In genomic region chr15:85986170-85986569, GRCm38 (mm10) we compare ENCODE assay signal across 24 mouse cellular contexts.
"Had no signal": no experiment of that assay in that cellular context is flagged by ENCODE, and none has a peak within 500 bp of the region (broad histone marks: within the 10 kb centered on the region; RNA-seq: fewer than 3 reads in every experiment).

No protein-coding gene starts in this region.

- H3K4me2 ChIP-seq: limb, embryonic 12.5 days; limb, embryonic 15.5 days; liver, embryonic 11.5 days; lung, embryonic 15.5 days; midbrain, embryonic 11.5 days; neural tube, embryonic 12.5 days; neural tube, embryonic 15.5 days had no signal

- H3K9ac ChIP-seq: limb, embryonic 12.5 days; limb, embryonic 15.5 days; liver, embryonic 14.5 days; liver, postnatal 0 days; lung, embryonic 15.5 days; neural tube, embryonic 12.5 days; neural tube, embryonic 15.5 days had no signal

- H3K27ac ChIP-seq: kidney, postnatal 0 days; layer of hippocampus, adult 2 months; limb, embryonic 12.5 days; limb, embryonic 15.5 days; liver, embryonic 14.5 days; lung, embryonic 15.5 days; neural tube, embryonic 12.5 days; neural tube, embryonic 15.5 days; stomach, postnatal 0 days had no signal

- H3K27me3 ChIP-seq: limb, embryonic 12.5 days; limb, embryonic 15.5 days; lung, embryonic 15.5 days; neural tube, embryonic 12.5 days; neural tube, embryonic 15.5 days had no signal

- ATAC-seq: liver, postnatal 0 days had no signal

- DNase-seq: kidney, postnatal 25 days; layer of hippocampus, adult 9-11 months; liver, postnatal 0 days; lung, postnatal 10 days; lung, postnatal 36 days; midbrain, embryonic 14.5 days; right cerebral cortex, adult 18-20 months; right cerebral cortex, postnatal 14 days; right cerebral cortex, postnatal 4 days; thymus, adult 2 months; thymus, postnatal 14 days; thymus, postnatal 4 days had no signal

- H3K9me3 ChIP-seq: limb, embryonic 12.5 days; limb, embryonic 15.5 days; lung, embryonic 15.5 days; megakaryocyte, embryonic 14.5 days; neural tube, embryonic 12.5 days; neural tube, embryonic 15.5 days had no signal

- H3K4me3 ChIP-seq: layer of hippocampus, adult 2 months; limb, embryonic 12.5 days; limb, embryonic 15.5 days; lung, embryonic 15.5 days; neural tube, embryonic 12.5 days; neural tube, embryonic 15.5 days had no signal

- H3K36me3 ChIP-seq: limb, embryonic 12.5 days; limb, embryonic 15.5 days; lung, embryonic 15.5 days; neural tube, embryonic 12.5 days; neural tube, embryonic 15.5 days had no signal
